Mouse (Mus musculus): ENCODE results near the gene Inafm1. TPM values are rescaled to one million over a fixed set of nuclear protein-coding genes. Genes with fewer than 3 reads are reported as not detected.
"Not testable (repeated sequence)": the region's sequence is repeated elsewhere in the genome, so short reads cannot be mapped to it uniquely, and the experiment has no call there.

The Inafm1 gene
- polyA plus RNA-seq, 1 experiment from 2014 or later = 8.8 TPM

GRCm38 (mm10) chr7:16255963-16256362 lies 17.5 kb downstream of the Inafm1 start:
- not testable (repeated sequence) for ATAC-seq; H3K4me3 ChIP-seq; H3K27ac ChIP-seq; H3K9ac ChIP-seq; H3K9me3 ChIP-seq (replicated peaks); H3K27me3 ChIP-seq (replicated peaks); H3K36me3 ChIP-seq; H3K4me2 ChIP-seq
- H3K4me1 ChIP-seq = peaks cover 12% of the 10 kb centered on the region; the same call in 1 of the 2 replicates
- 76% methylated on average over 4 of the region's 4 CpGs for WGBS (ENCODE audit: insufficient replicate concordance)

- 0 out of 2 replicates have a peak, but pooled peaks have one; percentile 21 for ATAC-seq
- WGBS (ENCODE audit: insufficient replicate concordance) = 9% methylated on average over 4 of the region's 4 CpGs
- Histone ChIP-seq H3K4me2 (no peak overlapping the region), H3K9me3 (replicated peaks) (no peaks in the 10 kb centered on the region), H3K27me3 (replicated peaks) (0 out of 2 replicates have a peak, but pooled peaks cover 5% of the 10 kb centered on the region), H3K9ac (no peak overlapping the region), H3K27ac (no peak overlapping the region), H3K4me3 (no peak overlapping the region), H3K4me1 (peaks cover 16% of the 10 kb centered on the region; the same call in 1 of the 2 replicates), H3K36me3 (no peaks in the 10 kb centered on the region)
Measured at GRCm38 (mm10) chr7:16254195-16254594, 19.2 kb downstream of the Inafm1 start.

GRCm38 (mm10) chr7:16250687-16251086 lies 22.7 kb downstream of the Inafm1 start:
- no peak overlapping the region; the same call in 1 of the 2 replicates for H3K9ac ChIP-seq
- no peaks in the 10 kb centered on the region for H3K36me3 ChIP-seq
- ATAC-seq = no peak
- H3K27me3 ChIP-seq (replicated peaks) = no peaks in the 10 kb centered on the region; the same call in 1 of the 2 replicates
- H3K9me3 ChIP-seq (replicated peaks) = no peaks in the 10 kb centered on the region
- H3K4me2 ChIP-seq = 0 out of 2 replicates have a peak overlapping the region, but pooled peaks have one; percentile 8
- no peak overlapping the region for H3K4me3 ChIP-seq
- H3K27ac ChIP-seq = no peak overlapping the region
- WGBS (ENCODE audit: insufficient replicate concordance) = 19% methylated on average over 5 of the region's 5 CpGs
- H3K4me1 ChIP-seq = peaks cover 28% of the 10 kb centered on the region

- H3K27me3 ChIP-seq (replicated peaks) = no peaks in the 10 kb centered on the region; the same call in 1 of the 2 replicates
- ATAC-seq = no peak
- H3K36me3 ChIP-seq = no peaks in the 10 kb centered on the region
- no peak overlapping the region for H3K9ac ChIP-seq
- no peak overlapping the region for H3K27ac ChIP-seq
- peaks cover 50% of the 10 kb centered on the region for H3K4me1 ChIP-seq
- H3K4me3 ChIP-seq = no peak overlapping the region
- 29% methylated on average over 1 of the region's 4 CpGs for WGBS (ENCODE audit: insufficient replicate concordance)
- H3K4me2 ChIP-seq = no peak overlapping the region
- no peaks in the 10 kb centered on the region for H3K9me3 ChIP-seq (replicated peaks)
Measured at GRCm38 (mm10) chr7:16245958-16246357, 27.5 kb downstream of the Inafm1 start.

- ATAC-seq = no peak
- WGBS (ENCODE audit: insufficient replicate concordance) = 46% methylated on average over 5 of the region's 5 CpGs
- H3K9ac ChIP-seq = no peak within 1 kb of the TSS
Measured at GRCm38 (mm10) chr7:16244067-16244466, 29.4 kb downstream of the Inafm1 start, which contains the start of gene C5ar2. TSS of gene C5ar2 (minus strand) at chr7:16244154.

GRCm38 (mm10) chr7:16242198-16242597 lies 31.2 kb downstream of the Inafm1 start:
- 37% methylated on average over 6 of the region's 6 CpGs for WGBS (ENCODE audit: insufficient replicate concordance)
- no peak for ATAC-seq

More at GRCm38 (mm10) chr7:16244067-16244466, 29.4 kb downstream of the Inafm1 start, which contains the start of gene C5ar2:
- no peak within 1 kb of the TSS for H3K4me3 ChIP-seq
- H3K4me2 ChIP-seq = no peak within 1 kb of the TSS
- H3K9me3 ChIP-seq (replicated peaks) = no peaks in the 10 kb centered on the region
- H3K36me3 ChIP-seq = no peaks in the 10 kb centered on the region
- H3K27me3 ChIP-seq (replicated peaks) = no peaks in the 10 kb centered on the region; the same call in 1 of the 2 replicates
- H3K4me1 ChIP-seq = peaks cover 64% of the 10 kb centered on the region
- H3K27ac ChIP-seq = peak within 1 kb of the TSS; percentile 60

DNA sequence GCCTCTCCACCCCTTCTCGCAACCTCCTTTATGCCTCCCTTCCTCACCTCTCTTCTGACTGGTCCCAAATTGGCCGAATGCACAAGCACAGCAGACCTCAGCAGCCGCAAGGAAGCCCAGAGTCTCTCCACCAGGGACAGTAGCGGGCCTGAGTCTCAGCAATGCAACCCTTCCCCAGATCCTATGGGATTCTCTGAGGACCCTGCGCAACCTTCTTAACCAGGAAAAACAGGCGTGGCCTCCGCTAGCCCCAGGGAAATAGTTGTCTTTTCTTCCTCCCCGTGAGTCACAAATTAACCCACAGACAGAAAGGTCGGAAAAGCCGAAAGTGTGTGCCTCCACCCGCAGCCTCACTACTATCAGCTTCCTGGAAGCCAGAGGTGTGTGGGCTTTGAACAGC lies 31.6 kb downstream of the Inafm1 start:
- Histone ChIP-seq H3K4me2 (peak overlapping the region; percentile 66), H3K27ac (peak overlapping the region; percentile 85), H3K4me3 (peak overlapping the region; percentile 14), H3K36me3 (peaks cover 14% of the 10 kb centered on the region), H3K4me1 (peaks cover 61% of the 10 kb centered on the region), H3K9me3 (replicated peaks) (no peaks in the 10 kb centered on the region), H3K27me3 (replicated peaks) (no peaks in the 10 kb centered on the region), H3K9ac (peak overlapping the region; percentile 53)
- ATAC-seq = no peak
- WGBS (ENCODE audit: insufficient replicate concordance) = 26% methylated on average over 11 of the region's 11 CpGs

More at GRCm38 (mm10) chr7:16242198-16242597, 31.2 kb downstream of the Inafm1 start:
- Histone ChIP-seq H3K4me1 (peaks cover 61% of the 10 kb centered on the region), H3K27ac (peak overlapping the region; percentile 85), H3K27me3 (replicated peaks) (no peaks in the 10 kb centered on the region), H3K9me3 (replicated peaks) (no peaks in the 10 kb centered on the region), H3K36me3 (peaks cover 10% of the 10 kb centered on the region), H3K4me3 (peak overlapping the region; percentile 14; the same call in 1 of the 2 replicates), H3K4me2 (peak overlapping the region; percentile 66), H3K9ac (peak overlapping the region; percentile 53)

GRCm38 (mm10) chr7:16240978-16241303 lies 32.5 kb downstream of the Inafm1 start:
- ATAC-seq = peak; percentile 17; the same call in 1 of the 2 replicates
- H3K36me3 ChIP-seq = peaks cover 20% of the 10 kb centered on the region
- no peak overlapping the region for H3K4me3 ChIP-seq
- H3K9ac ChIP-seq = peak overlapping the region; percentile 67; the same call in 1 of the 2 replicates
- H3K4me1 ChIP-seq = peaks cover 57% of the 10 kb centered on the region
- 38% methylated on average over 1 of the region's 1 CpGs for WGBS (ENCODE audit: insufficient replicate concordance)
- H3K27ac ChIP-seq = peak overlapping the region; percentile 85
- no peaks in the 10 kb centered on the region for H3K27me3 ChIP-seq (replicated peaks)
- H3K4me2 ChIP-seq = peak overlapping the region; percentile 66
- no peaks in the 10 kb centered on the region for H3K9me3 ChIP-seq (replicated peaks)

DNA sequence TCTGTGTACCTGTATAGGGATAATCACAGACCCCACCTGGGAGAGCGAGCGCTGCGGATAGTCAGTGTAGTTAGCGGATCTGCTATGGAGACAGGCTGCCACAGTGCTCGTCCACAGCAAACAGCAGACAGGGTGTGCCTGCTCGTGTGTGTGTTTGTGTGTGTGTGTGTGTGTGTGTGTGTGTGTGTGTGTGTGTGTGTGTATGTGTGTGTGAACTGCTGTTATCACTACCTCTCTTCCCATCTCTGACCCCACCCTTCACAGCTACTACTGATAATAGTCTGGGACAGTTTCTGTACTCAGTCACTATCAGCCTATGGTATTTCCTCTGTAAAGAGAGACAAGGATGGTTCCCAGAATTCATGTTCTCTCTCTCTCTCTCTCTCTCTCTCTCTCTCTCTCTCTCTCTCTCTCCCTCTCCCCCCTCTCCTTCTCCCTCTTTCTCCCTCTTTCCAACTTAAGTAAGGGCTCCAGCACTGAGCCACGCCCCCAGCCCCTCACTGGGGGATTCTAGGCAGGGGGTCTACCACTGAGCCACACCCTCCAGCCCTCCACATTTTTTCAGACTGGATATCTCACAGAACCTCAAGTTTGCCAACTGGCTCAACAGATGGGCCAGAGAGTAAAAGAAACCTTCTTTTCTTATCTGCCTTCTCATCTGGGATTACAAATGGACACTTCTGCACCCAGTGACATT lies 33.0 kb downstream of the Inafm1 start:
- Histone ChIP-seq H3K4me2 (peak overlapping the region; percentile 66), H3K36me3 (peaks cover 20% of the 10 kb centered on the region), H3K27me3 (replicated peaks) (no peaks in the 10 kb centered on the region), H3K27ac (peak overlapping the region; percentile 85), H3K9ac (peak overlapping the region; percentile 67), H3K9me3 (replicated peaks) (no peaks in the 10 kb centered on the region), H3K4me3 (peak overlapping the region; percentile 46), H3K4me1 (peaks cover 53% of the 10 kb centered on the region)
- ATAC-seq = peak; percentile 90
- 39% methylated on average over 7 of the region's 7 CpGs for WGBS (ENCODE audit: insufficient replicate concordance)

GRCm38 (mm10) chr7:16239554-16239997 lies 33.8 kb downstream of the Inafm1 start:
- H3K27ac ChIP-seq = peak overlapping the region; percentile 85
- peak overlapping the region; percentile 46 for H3K4me3 ChIP-seq
- 0 out of 2 replicates have a peak, but pooled peaks have one; percentile 11 for ATAC-seq
- WGBS (ENCODE audit: insufficient replicate concordance) = 38% methylated on average over 9 of the region's 9 CpGs
- H3K4me1 ChIP-seq = peaks cover 53% of the 10 kb centered on the region
- no peaks in the 10 kb centered on the region for H3K27me3 ChIP-seq (replicated peaks)
- H3K4me2 ChIP-seq = peak overlapping the region; percentile 66
- peaks cover 20% of the 10 kb centered on the region for H3K36me3 ChIP-seq
- H3K9ac ChIP-seq = peak overlapping the region; percentile 67
- no peaks in the 10 kb centered on the region for H3K9me3 ChIP-seq (replicated peaks)

- WGBS (ENCODE audit: insufficient replicate concordance) = 33% methylated on average over 5 of the region's 5 CpGs
- Histone ChIP-seq H3K4me2 (no peak overlapping the region), H3K27ac (0 out of 2 replicates have a peak overlapping the region, but pooled peaks have one; percentile 38), H3K36me3 (no peaks in the 10 kb centered on the region), H3K9me3 (replicated peaks) (peaks cover 13% of the 10 kb centered on the region), H3K27me3 (replicated peaks) (peaks cover 10% of the 10 kb centered on the region), H3K4me3 (no peak overlapping the region), H3K9ac (no peak overlapping the region), H3K4me1 (peaks cover 17% of the 10 kb centered on the region)
- ATAC-seq = peak; percentile 42; the same call in 1 of the 2 replicates
Measured at GRCm38 (mm10) chr7:16229869-16230268, 43.5 kb downstream of the Inafm1 start.

All from liver, embryonic 12.5 days (tissue).